Mouse (Mus musculus) forelimb bud, embryonic 11.5 days (tissue): ENCODE results near the gene Gm48552.

ENCODE experiments used
- DNase-seq: peaks from one replicate; pipeline ENCODE4 v3.0.0-alpha.2; 2012; ENCODE audit warnings: low read depth, low spot score

Gm48552 gene

GRCm38 (mm10) chr10:81431526-81432168 is 42.8 kb downstream of the Gm48552 start:
- no peak for DNase-seq

GRCm38 (mm10) chr10:81432169-81432867 is 43.5 kb downstream of the Gm48552 start:
- no peak for DNase-seq

- peak; percentile 89 for DNase-seq
These were observed 44.1 kb downstream of the Gm48552 start for GRCm38 (mm10) chr10:81432868-81433262.

GRCm38 (mm10) chr10:81433541-81434289 is 44.9 kb downstream of the Gm48552 start:
- no peak for DNase-seq

- DNase-seq: no peak
These were observed 45.8 kb downstream of the Gm48552 start for GRCm38 (mm10) chr10:81434361-81435263.

- DNase-seq: no peak
These were observed 46.6 kb downstream of the Gm48552 start for GRCm38 (mm10) chr10:81435436-81435835.
